Mouse (Mus musculus) testis, postnatal 14 days (tissue): ENCODE measurements around the gene Il1r1.

Experiments
- DNase-seq: peaks from one replicate; pipeline ENCODE4 v3.0.0; 2021; ENCODE audit warnings: low spot score

The Il1r1 gene

DNA sequence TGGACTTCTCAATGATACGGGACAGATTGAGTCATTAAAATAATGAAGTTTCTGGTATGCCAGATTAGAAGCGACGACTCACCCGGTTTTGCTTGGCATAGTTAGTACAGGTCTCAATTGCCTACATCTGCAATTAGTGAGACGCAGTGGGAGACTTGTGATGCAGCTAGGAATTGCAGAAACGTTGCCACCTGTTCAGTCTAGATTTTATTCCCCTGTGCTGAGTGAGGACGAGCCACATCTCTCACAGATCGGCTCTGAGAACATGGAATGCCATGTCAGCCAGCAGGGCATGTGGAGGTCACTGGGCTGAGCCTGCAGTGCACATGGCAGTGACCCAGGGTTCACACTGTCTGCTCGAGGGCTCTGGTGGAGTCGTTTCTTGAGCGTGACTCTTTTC, 137.9 kb downstream of the Il1r1 start:
- no peak for DNase-seq
